Mouse (Mus musculus): ENCODE results near the gene Dcakd. TPM values are rescaled to one million over a fixed set of nuclear protein-coding genes. Genes with fewer than 3 reads are reported as not detected.

Dcakd gene
- polyA plus RNA-seq, 1 experiment: 57.4 TPM

DNA sequence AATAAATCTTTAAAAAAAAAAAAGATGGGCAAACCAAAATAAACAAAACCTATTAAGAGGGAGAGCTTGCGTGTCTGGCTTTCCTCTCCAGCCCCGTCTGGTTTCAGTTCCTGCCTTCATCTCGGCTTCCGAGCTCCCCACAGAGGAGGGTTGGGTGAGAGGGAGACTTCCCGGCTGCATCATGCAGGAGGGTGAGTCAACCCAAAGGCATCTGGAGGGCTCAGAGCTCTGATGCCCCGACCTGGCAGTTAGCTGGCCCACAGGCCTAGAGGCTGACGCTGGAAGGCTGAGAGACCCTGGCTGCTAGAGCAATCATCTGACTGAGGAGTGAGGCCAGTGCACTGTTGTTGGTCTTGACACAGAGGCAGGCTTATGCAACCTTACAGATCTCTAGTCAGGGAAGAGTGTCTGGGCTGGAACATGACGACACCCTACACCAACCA is 23.1 kb upstream of the Dcakd start:
- Histone ChIP-seq H3K4me1 (ENCODE audit: control insufficient read depth, insufficient read depth, low read length) (no peaks in the 10 kb centered on the region), H3K27ac (ENCODE audit: insufficient read depth, low read length) (peak overlapping the region; percentile 2)

DNA sequence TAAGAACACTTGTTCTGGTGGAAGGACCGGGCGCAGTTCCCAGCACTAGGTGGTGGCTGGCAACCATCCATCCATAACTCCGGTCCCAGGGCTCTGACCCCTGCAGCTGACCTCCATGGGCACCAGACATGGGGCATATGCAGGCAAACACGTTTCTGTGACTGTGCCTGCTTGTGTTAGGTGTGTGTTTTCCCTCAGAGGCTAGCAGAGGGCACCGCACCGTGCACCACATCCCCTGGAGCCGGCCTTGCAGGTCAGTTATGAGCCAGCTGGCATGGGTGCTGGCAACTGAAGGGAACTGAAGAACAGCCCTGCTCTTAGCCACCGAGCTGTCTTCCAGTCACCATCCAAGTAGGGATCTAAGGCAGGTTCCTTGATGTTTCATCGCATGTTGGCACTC is 22.0 kb upstream of the Dcakd start:
- TF ChIP-seq POLR2A (IDR thresholded peaks at IDR 0.05; ENCODE audit: extremely low read depth, insufficient read depth, low read length) (no peak), CTCF (IDR thresholded peaks at IDR 0.05; ENCODE audit: extremely low read depth, insufficient read depth, low read length) (no peak)
- H3K4me1 ChIP-seq (ENCODE audit: control insufficient read depth, insufficient read depth, low read length): no peaks in the 10 kb centered on the region
- H3K27ac ChIP-seq (ENCODE audit: insufficient read depth, low read length): peak overlapping the region; percentile 62; the same call in 1 of the 2 replicates
- H3K4me3 ChIP-seq (ENCODE audit: insufficient read depth, low read length): no peak overlapping the region

More for the DNA sequence above, 23.1 kb upstream of the Dcakd start:
- no peak overlapping the region for H3K4me3 ChIP-seq (ENCODE audit: insufficient read depth, low read length)
- TF ChIP-seq POLR2A (IDR thresholded peaks at IDR 0.05; ENCODE audit: extremely low read depth, insufficient read depth, low read length): no peak
- no peak for TF ChIP-seq CTCF (IDR thresholded peaks at IDR 0.05; ENCODE audit: extremely low read depth, insufficient read depth, low read length)

DNA sequence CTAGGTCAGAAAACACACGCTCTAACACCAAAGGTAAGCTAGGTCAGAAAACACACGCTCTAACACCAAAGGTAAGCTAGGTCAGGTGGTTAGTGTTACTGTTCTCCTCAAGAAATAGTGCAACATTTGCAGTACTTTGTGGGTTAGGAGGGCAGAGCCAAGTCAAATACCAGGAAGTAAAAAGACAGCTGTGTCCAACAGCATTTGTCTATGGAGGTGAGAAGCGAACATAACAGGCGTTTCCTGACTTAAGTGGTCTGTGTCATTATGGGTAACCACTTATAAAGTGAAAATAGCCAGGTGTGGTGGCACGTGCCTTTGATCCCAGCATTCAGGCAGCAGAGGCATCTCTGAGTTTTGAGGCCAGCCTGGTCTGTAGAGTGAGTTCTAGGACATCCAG is 21.5 kb upstream of the Dcakd start:
- Histone ChIP-seq H3K4me1 (ENCODE audit: control insufficient read depth, insufficient read depth, low read length) (no peaks in the 10 kb centered on the region), H3K4me3 (ENCODE audit: insufficient read depth, low read length) (no peak overlapping the region), H3K27ac (ENCODE audit: insufficient read depth, low read length) (no peak overlapping the region)
- TF ChIP-seq CTCF (IDR thresholded peaks at IDR 0.05; ENCODE audit: extremely low read depth, insufficient read depth, low read length) (no peak), POLR2A (IDR thresholded peaks at IDR 0.05; ENCODE audit: extremely low read depth, insufficient read depth, low read length) (no peak)

DNA sequence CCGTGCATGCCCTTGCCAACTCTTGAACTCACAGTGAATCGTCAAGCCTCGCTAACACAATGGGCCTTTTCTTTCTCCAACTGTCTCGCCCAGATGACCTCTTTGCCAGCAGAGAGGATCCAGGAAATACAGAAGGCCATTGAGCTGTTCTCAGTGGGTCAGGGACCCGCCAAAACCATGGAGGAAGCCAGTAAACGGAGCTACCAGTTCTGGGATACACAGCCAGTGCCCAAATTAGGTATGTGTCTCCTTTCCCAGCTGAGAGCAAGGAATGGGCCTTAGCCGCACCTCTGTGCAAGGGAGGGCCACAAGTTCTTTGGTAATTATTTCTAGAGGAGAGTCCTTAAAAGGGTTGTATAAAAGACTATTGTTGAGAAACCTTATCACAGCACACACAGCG is 18.2 kb upstream of the Dcakd start:
- no peak for TF ChIP-seq CTCF (IDR thresholded peaks at IDR 0.05; ENCODE audit: extremely low read depth, insufficient read depth, low read length)
- no peak for TF ChIP-seq POLR2A (IDR thresholded peaks at IDR 0.05; ENCODE audit: extremely low read depth, insufficient read depth, low read length)
- Histone ChIP-seq H3K27ac (ENCODE audit: insufficient read depth, low read length) (no peak overlapping the region), H3K4me1 (ENCODE audit: control insufficient read depth, insufficient read depth, low read length) (peaks cover 6% of the 10 kb centered on the region; the same call in 1 of the 2 replicates), H3K4me3 (ENCODE audit: insufficient read depth, low read length) (no peak overlapping the region)

DNA sequence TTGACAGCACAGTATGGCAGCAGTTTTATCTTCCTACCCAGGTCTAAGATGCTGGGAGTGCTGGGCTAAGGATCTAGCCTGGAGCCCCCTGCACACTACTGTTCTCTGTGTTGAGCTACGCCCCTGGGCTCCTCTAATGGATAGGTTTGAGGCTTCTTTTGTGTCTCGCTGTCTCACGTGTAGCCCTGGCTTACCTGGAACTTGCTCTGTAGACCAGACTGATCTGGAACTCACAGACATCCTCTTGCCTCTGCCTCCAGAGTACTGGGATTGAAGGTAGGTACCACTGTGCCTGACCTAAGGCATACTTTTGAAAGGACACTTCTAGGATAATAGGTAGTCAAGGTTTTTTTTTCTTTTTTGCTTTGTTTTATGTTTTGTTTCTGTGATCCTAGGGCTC is 15.8 kb upstream of the Dcakd start:
- no peak for TF ChIP-seq CTCF (IDR thresholded peaks at IDR 0.05; ENCODE audit: extremely low read depth, insufficient read depth, low read length)
- TF ChIP-seq POLR2A (IDR thresholded peaks at IDR 0.05; ENCODE audit: extremely low read depth, insufficient read depth, low read length): no peak
- no peak overlapping the region for H3K27ac ChIP-seq (ENCODE audit: insufficient read depth, low read length)
- no peak overlapping the region for H3K4me3 ChIP-seq (ENCODE audit: insufficient read depth, low read length)
- peaks cover 10% of the 10 kb centered on the region; the same call in 1 of the 2 replicates for H3K4me1 ChIP-seq (ENCODE audit: control insufficient read depth, insufficient read depth, low read length)

DNA sequence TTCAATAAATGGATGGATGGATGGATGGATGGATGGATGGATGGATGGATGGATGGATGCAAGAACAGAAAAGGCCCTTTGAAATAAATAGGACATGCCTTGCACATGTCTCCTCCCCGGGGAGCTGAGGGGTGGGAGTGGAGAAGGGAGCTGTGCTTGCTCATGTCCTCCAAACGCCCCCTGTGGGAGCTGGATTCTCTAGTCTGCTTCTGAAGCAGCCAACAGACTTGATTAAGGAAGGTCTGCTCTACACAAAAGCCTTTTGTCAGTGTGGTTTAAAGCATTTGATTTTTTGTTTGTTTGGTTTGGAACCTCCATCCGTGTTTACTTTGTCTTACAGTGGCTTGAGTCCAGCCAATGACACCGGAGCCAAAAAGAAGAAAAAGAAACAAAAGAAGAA is 14.7 kb upstream of the Dcakd start:
- Histone ChIP-seq H3K27ac (ENCODE audit: insufficient read depth, low read length) (no peak overlapping the region; the same call in 1 of the 2 replicates), H3K4me3 (ENCODE audit: insufficient read depth, low read length) (no peak overlapping the region), H3K4me1 (ENCODE audit: control insufficient read depth, insufficient read depth, low read length) (peaks cover 17% of the 10 kb centered on the region)
- no peak for TF ChIP-seq POLR2A (IDR thresholded peaks at IDR 0.05; ENCODE audit: extremely low read depth, insufficient read depth, low read length)
- TF ChIP-seq CTCF (IDR thresholded peaks at IDR 0.05; ENCODE audit: extremely low read depth, insufficient read depth, low read length): no peak

DNA sequence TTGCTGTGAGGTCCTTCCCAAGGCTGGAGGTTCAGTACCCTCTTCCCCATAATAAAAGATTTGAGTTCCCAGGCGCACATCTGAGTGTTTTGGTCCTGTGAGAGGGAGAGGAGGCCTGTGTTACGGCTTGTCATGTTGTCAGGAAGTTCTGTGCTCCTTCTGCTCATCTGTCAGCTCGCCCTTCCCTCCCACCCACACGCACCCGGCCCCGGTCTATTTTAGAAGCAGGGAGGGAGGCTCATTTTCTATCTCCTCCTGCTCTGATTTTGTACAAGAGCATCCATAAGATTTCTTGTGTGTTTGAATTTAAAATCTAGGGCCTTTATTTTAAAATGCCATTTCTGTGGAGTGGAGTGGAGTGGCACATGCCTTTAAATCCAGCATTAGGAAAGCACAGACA is 9.9 kb upstream of the Dcakd start:
- Histone ChIP-seq H3K4me3 (ENCODE audit: insufficient read depth, low read length) (no peak overlapping the region), H3K27ac (ENCODE audit: insufficient read depth, low read length) (peak overlapping the region; percentile 89), H3K4me1 (ENCODE audit: control insufficient read depth, insufficient read depth, low read length) (peaks cover 36% of the 10 kb centered on the region)
- no peak for TF ChIP-seq POLR2A (IDR thresholded peaks at IDR 0.05; ENCODE audit: extremely low read depth, insufficient read depth, low read length)
- no peak for TF ChIP-seq CTCF (IDR thresholded peaks at IDR 0.05; ENCODE audit: extremely low read depth, insufficient read depth, low read length)

DNA sequence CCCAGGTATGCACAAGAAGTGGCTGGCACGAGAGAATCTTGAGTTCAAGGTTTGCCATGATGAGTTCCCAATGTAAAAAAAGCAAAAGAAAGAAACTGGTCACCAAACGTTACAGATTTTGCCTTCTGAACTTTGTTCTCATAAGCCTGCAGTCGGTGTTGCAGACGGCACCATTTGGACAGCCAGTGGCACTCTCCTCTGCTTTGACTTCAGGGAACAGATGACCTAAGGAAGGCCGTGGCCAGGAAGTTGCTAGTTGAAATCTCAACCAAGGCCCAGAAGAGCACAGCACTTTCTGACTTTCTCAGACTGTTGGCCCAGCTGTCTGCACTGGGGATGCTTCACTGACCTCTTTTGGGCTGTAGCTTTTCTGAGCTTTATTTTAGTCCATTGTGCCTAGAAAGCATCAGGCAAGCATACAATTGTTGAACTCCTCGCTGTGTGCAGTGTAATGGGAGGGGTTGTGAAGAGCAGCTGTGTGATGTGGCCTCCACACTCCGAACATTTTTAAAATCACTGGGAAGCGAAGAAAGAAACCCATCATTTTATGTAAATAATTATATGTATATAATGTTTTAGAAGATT is 8.8 kb upstream of the Dcakd start:
- TF ChIP-seq POLR2A (IDR thresholded peaks at IDR 0.05; ENCODE audit: extremely low read depth, insufficient read depth, low read length): no peak
- no peak for TF ChIP-seq CTCF (IDR thresholded peaks at IDR 0.05; ENCODE audit: extremely low read depth, insufficient read depth, low read length)
- H3K27ac ChIP-seq (ENCODE audit: insufficient read depth, low read length): peak overlapping the region; percentile 44; the same call in 1 of the 2 replicates
- H3K4me3 ChIP-seq (ENCODE audit: insufficient read depth, low read length): no peak overlapping the region
- H3K4me1 ChIP-seq (ENCODE audit: control insufficient read depth, insufficient read depth, low read length): peaks cover 39% of the 10 kb centered on the region

DNA sequence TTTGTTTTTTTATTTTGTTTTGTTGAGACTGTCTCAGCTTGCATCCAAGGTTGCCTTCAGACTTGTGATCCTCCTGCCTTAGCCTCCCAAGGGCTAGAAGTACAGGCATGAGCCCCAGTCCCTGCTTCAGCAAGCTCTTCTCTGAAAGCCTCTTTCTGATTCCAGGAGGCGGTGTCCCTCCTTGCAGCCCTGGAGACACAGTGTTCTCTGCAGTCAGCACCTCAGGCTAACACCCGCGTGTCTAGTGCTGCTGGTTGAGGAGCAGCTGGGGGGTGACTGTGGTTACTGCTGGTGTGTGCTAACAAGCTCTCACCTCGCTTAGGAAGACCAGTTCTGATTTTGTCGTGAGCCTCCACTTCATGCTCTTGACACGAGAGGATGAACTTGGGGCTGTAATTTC is 6.9 kb upstream of the Dcakd start:
- no peak overlapping the region for H3K4me3 ChIP-seq (ENCODE audit: insufficient read depth, low read length)
- peak overlapping the region; percentile 69 for H3K27ac ChIP-seq (ENCODE audit: insufficient read depth, low read length)
- peaks cover 33% of the 10 kb centered on the region for H3K4me1 ChIP-seq (ENCODE audit: control insufficient read depth, insufficient read depth, low read length)

DNA sequence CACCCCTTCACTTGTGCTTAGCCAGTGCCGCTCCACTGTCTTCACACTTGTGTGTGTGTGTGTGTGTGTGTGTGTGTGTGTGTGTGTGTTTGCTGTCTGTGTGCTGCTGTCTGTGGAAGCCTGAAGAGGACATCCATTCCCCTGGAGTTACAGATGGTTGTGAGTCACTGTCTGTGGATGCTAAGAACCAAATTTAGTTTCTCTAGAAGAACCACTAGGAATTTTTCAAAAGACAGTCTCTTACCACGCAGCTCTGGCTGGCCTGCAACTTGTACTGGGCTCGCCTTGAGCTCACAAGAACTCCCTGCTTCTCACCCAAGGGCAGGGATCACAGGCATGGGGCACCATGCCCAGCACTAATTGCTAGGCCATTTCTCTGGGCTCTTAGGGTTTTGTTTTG is 4.9 kb upstream of the Dcakd start:
- Histone ChIP-seq H3K4me3 (ENCODE audit: insufficient read depth, low read length) (no peak overlapping the region), H3K27ac (ENCODE audit: insufficient read depth, low read length) (peak overlapping the region; percentile 57)

More for the DNA sequence above, 6.9 kb upstream of the Dcakd start:
- TF ChIP-seq POLR2A (IDR thresholded peaks at IDR 0.05; ENCODE audit: extremely low read depth, insufficient read depth, low read length): no peak

More for the DNA sequence above, 4.9 kb upstream of the Dcakd start:
- peaks cover 26% of the 10 kb centered on the region for H3K4me1 ChIP-seq (ENCODE audit: control insufficient read depth, insufficient read depth, low read length)
- TF ChIP-seq POLR2A (IDR thresholded peaks at IDR 0.05; ENCODE audit: extremely low read depth, insufficient read depth, low read length) (0 out of 2 replicates have a peak, but pooled peaks have one; percentile 19), CTCF (IDR thresholded peaks at IDR 0.05; ENCODE audit: extremely low read depth, insufficient read depth, low read length) (no peak)

All from cortical plate, adult 2 months (tissue).